Comparison of ENCODE assay signal across 8 mouse cellular contexts in the genomic region with DNA sequence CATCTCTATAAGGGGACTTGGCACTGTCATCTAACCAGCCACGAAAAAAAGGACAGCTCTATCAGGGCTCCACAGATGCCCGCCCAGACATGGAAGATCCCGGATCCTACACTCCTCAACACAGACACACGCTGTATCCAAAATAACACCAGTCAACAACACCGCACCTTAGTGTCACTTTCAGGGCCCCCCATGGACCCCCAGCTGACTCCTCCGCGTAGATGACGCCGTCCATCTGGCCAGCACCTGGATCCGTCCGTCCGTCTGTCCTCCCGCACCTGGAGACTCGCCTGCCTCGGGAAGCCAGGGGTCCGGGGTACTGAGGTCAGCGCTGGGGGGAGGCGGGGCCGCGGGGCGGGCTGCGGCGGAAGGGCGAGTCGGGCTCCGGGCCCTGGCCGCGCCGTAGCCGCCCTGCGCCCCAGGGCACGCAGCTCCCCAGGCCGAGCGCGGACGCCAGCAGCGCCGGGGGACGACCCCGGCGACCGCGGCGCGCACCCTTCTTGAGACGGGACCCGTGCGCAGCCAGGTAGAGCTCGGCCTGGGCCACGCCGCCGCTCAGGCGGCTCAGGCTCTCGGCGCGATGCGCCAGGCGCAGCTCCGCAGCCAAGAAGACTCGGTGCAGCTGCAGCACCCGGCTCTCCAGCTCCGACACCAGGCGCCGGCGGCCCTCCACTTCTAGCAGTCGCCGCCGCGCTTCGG. TPM values are rescaled to one million over a fixed set of nuclear protein-coding genes. Genes with fewer than 3 reads are reported as not detected.
DNase-seq lines count a peak whose midpoint lies in the region; ATAC-seq and TF ChIP-seq lines count a peak whose summit lies in the region.

No protein-coding gene starts in this region.

- no peaks in the 10 kb centered on the region for H3K79me2 ChIP-seq in myocyte (ENCODE audit: control insufficient read depth, insufficient read depth)

- H3K27ac ChIP-seq in lung, postnatal 0 days (ENCODE audit: low read length): no peak overlapping the region
- H3K27ac ChIP-seq in embryonic facial prominence, embryonic 15.5 days (replicated peaks): no peak overlapping the region
- no peak overlapping the region for H3K27ac ChIP-seq in intestine, postnatal 0 days (ENCODE audit: low read depth, low read length)

- peaks cover 53% of the 10 kb centered on the region for H3K27me3 ChIP-seq in lung, postnatal 0 days (replicated peaks; ENCODE audit: insufficient read depth, low read length)
- peaks cover 69% of the 10 kb centered on the region for H3K27me3 ChIP-seq in embryonic facial prominence, embryonic 15.5 days
- peaks cover 65% of the 10 kb centered on the region for H3K27me3 ChIP-seq in intestine, postnatal 0 days (replicated peaks; ENCODE audit: control insufficient read depth, insufficient read depth, low read length)
- H3K27me3 ChIP-seq in myocyte (ENCODE audit: control insufficient read depth, insufficient read depth, insufficient read length): peaks cover 44% of the 10 kb centered on the region

- peak overlapping the region; percentile 43 for H3K4me3 ChIP-seq in lung, postnatal 0 days (ENCODE audit: low read depth, low read length)
- H3K4me3 ChIP-seq in embryonic facial prominence, embryonic 15.5 days (replicated peaks): peak overlapping the region; percentile 56
- peak overlapping the region; percentile 56 for H3K4me3 ChIP-seq in intestine, postnatal 0 days (ENCODE audit: low read depth, low read length)
- H3K4me3 ChIP-seq in myocyte: no peak overlapping the region

- peak overlapping the region; percentile 94 for H3K4me2 ChIP-seq in lung, postnatal 0 days (replicated peaks; ENCODE audit: low read depth, low read length)
- H3K4me2 ChIP-seq in embryonic facial prominence, embryonic 15.5 days (replicated peaks): peak overlapping the region; percentile 99
- peak overlapping the region; percentile 93 for H3K4me2 ChIP-seq in intestine, postnatal 0 days (replicated peaks; ENCODE audit: low read depth)
- peak overlapping the region; percentile 64 for H3K4me2 ChIP-seq in myocyte (ENCODE audit: low read depth)

- H3K36me3 ChIP-seq in lung, postnatal 0 days (ENCODE audit: insufficient read depth, low read length): no peaks in the 10 kb centered on the region
- no peaks in the 10 kb centered on the region for H3K36me3 ChIP-seq in embryonic facial prominence, embryonic 15.5 days
- no peaks in the 10 kb centered on the region for H3K36me3 ChIP-seq in intestine, postnatal 0 days (ENCODE audit: control insufficient read depth, insufficient read depth)
- H3K36me3 ChIP-seq in myocyte (ENCODE audit: control insufficient read depth, insufficient read depth): no peaks in the 10 kb centered on the region

- H3ac ChIP-seq in myocyte (ENCODE audit: control insufficient read depth, insufficient read length): no peak overlapping the region

- H3K4me1 ChIP-seq in lung, postnatal 0 days (ENCODE audit: insufficient read depth, low read depth, low read length): peaks cover 17% of the 10 kb centered on the region
- peaks cover 28% of the 10 kb centered on the region for H3K4me1 ChIP-seq in embryonic facial prominence, embryonic 15.5 days
- H3K4me1 ChIP-seq in intestine, postnatal 0 days (replicated peaks; ENCODE audit: control insufficient read depth, insufficient read depth, low read length): 0 out of 2 replicates have a peak, but pooled peaks cover 3% of the 10 kb centered on the region

- no peak for TF ChIP-seq CTCF in lung, postnatal 0 days (IDR thresholded peaks at IDR 0.05)
- no peak for TF ChIP-seq CTCF in intestine, postnatal 0 days (IDR thresholded peaks at IDR 0.05; ENCODE audit: low read depth)

- no peak for DNase-seq in lung, postnatal 0 days (ENCODE audit: low spot score)
- DNase-seq in lung, postnatal 10 days: no peak
- peak; percentile 49 for DNase-seq in brain, adult 2 months (ENCODE audit: low read depth, low spot score)
- DNase-seq in spleen, postnatal 4 days (ENCODE audit: low spot score in 2 of 2): no peak

- TF ChIP-seq POLR2A in myocyte (IDR thresholded peaks at IDR 0.05; ENCODE audit: insufficient read length, low read depth): no peak

- WGBS in lung, postnatal 0 days: 2% methylated on average over 47 of the region's 70 CpGs
- WGBS in embryonic facial prominence, embryonic 15.5 days: under 1% methylated on average over 65 of the region's 70 CpGs
- under 1% methylated on average over 59 of the region's 70 CpGs for WGBS in intestine, postnatal 0 days

- H3K9ac ChIP-seq in lung, postnatal 0 days (replicated peaks; ENCODE audit: low read depth): no peak overlapping the region
- peak overlapping the region; percentile 36 for H3K9ac ChIP-seq in embryonic facial prominence, embryonic 15.5 days
- H3K9ac ChIP-seq in intestine, postnatal 0 days (ENCODE audit: low read depth, low read length): peak overlapping the region; percentile 27

- TF ChIP-seq EP300 in lung, postnatal 0 days (IDR thresholded peaks at IDR 0.05): no peak

- no peaks in the 10 kb centered on the region for H3K9me3 ChIP-seq in lung, postnatal 0 days (ENCODE audit: low read length)
- no peaks in the 10 kb centered on the region for H3K9me3 ChIP-seq in embryonic facial prominence, embryonic 15.5 days (replicated peaks)
- H3K9me3 ChIP-seq in intestine, postnatal 0 days (ENCODE audit: control insufficient read depth): no peaks in the 10 kb centered on the region

- ATAC-seq in lung, postnatal 0 days: peak; percentile 22
- no peak for ATAC-seq in embryonic facial prominence, embryonic 15.5 days (ENCODE audit: insufficient number of reproducible peaks, low FRiP score, low TSS enrichment, low read depth)
- ATAC-seq in intestine, postnatal 0 days: no peak
- no peak for ATAC-seq in inflammation-experienced regulatory T-cells, adult 6 months

TF ChIP-seq in myocyte, 11 proteins besides CTCF, POLR2A, EP300 and RAD21:
- TF ChIP-seq MYOD1 (IDR thresholded peaks at IDR 0.05; ENCODE audit: control insufficient read depth in 1 of 3, insufficient read length in 2 of 3, low read depth in 2 of 3) (no peak), TCF12 (IDR thresholded peaks at IDR 0.05; ENCODE audit: insufficient read depth, poor library complexity, severe bottlenecking) (no peak), CEBPB (IDR thresholded peaks at IDR 0.05; ENCODE audit: insufficient read depth, poor library complexity, severe bottlenecking) (no peak), E2F4 (IDR thresholded peaks at IDR 0.05; ENCODE audit: insufficient read depth) (no peak), SRF (IDR thresholded peaks at IDR 0.05; ENCODE audit: control insufficient read depth, insufficient read length, low read depth) (no peak)
TF ChIP-seq in myocyte: peak in this region for 0.

RNA-seq across cellular contexts. Expression of a gene that starts 0.7 kb away (rescaled TPM):
- polyA plus RNA-seq in lung, postnatal 0 days (2015; fragmentation: Nextera tagmentation; extraction: Ambion mirVana): 1.1 and 1.4 TPM in 2 replicates
- 8.0 and 9.1 TPM in 2 replicates for polyA plus RNA-seq in embryonic facial prominence, embryonic 15.5 days (2015; fragmentation: Nextera tagmentation; extraction: Ambion mirVana)
- polyA plus RNA-seq in intestine, postnatal 0 days (2015; fragmentation: Nextera tagmentation; extraction: Ambion mirVana): 2.5 and 2.9 TPM in 2 replicates
- polyA plus RNA-seq in myocyte (2012; fragmentation: generic; extraction: Trizol): 0.37 TPM
- polyA plus RNA-seq in inflammation-experienced regulatory T-cells, adult 6 months (2017; shearing (Covaris generic)): not detected

RNA-seq across cellular contexts. Expression of a gene that starts 17.7 kb away (rescaled TPM):
- 11.0 and 19.1 TPM in 2 replicates for polyA plus RNA-seq in lung, postnatal 0 days (2015; fragmentation: Nextera tagmentation; extraction: Ambion mirVana)
- polyA plus RNA-seq in embryonic facial prominence, embryonic 15.5 days (2015; fragmentation: Nextera tagmentation; extraction: Ambion mirVana): 9.7 and 11.2 TPM in 2 replicates
- polyA plus RNA-seq in intestine, postnatal 0 days (2015; fragmentation: Nextera tagmentation; extraction: Ambion mirVana): 1.3 and 1.8 TPM in 2 replicates
- 3.3 TPM for polyA plus RNA-seq in myocyte (2012; fragmentation: generic; extraction: Trizol)
- not detected for polyA plus RNA-seq in inflammation-experienced regulatory T-cells, adult 6 months (2017; shearing (Covaris generic))

RNA-seq across cellular contexts. Expression of a gene that starts 21.2 kb away (rescaled TPM):
- 24.8 TPM in 2 replicates for polyA plus RNA-seq in lung, postnatal 0 days (2015; fragmentation: Nextera tagmentation; extraction: Ambion mirVana)
- 25.4 and 30.2 TPM in 2 replicates for polyA plus RNA-seq in embryonic facial prominence, embryonic 15.5 days (2015; fragmentation: Nextera tagmentation; extraction: Ambion mirVana)
- 50.6 and 53.2 TPM in 2 replicates for polyA plus RNA-seq in intestine, postnatal 0 days (2015; fragmentation: Nextera tagmentation; extraction: Ambion mirVana)
- 0.01 TPM for polyA plus RNA-seq in myocyte (2012; fragmentation: generic; extraction: Trizol)
- under 1 TPM in 2 of 3 experiments, not detected in 1; 0.41 to 0.48 TPM for polyA plus RNA-seq in inflammation-experienced regulatory T-cells, adult 6 months (2017; shearing (Covaris generic))

RNA-seq across cellular contexts. Expression of a gene that starts 48.2 kb away (rescaled TPM):
- 130 and 154 TPM in 2 replicates for polyA plus RNA-seq in lung, postnatal 0 days (2015; fragmentation: Nextera tagmentation; extraction: Ambion mirVana)
- 314 and 355 TPM in 2 replicates for polyA plus RNA-seq in embryonic facial prominence, embryonic 15.5 days (2015; fragmentation: Nextera tagmentation; extraction: Ambion mirVana)
- polyA plus RNA-seq in intestine, postnatal 0 days (2015; fragmentation: Nextera tagmentation; extraction: Ambion mirVana): 125 and 138 TPM in 2 replicates
- polyA plus RNA-seq in myocyte (2012; fragmentation: generic; extraction: Trizol): 130 TPM
- 10 to 100 TPM; 32.6 to 44.0 (median 40.6) TPM for polyA plus RNA-seq in inflammation-experienced regulatory T-cells, adult 6 months (2017; shearing (Covaris generic))

RNA-seq across cellular contexts. Expression of a gene that starts 55.6 kb away (rescaled TPM):
- polyA plus RNA-seq in lung, postnatal 0 days (2015; fragmentation: Nextera tagmentation; extraction: Ambion mirVana): 0.37 and 0.39 TPM in 2 replicates
- 0.15 TPM in 1 of 2 replicates, not detected in the other for polyA plus RNA-seq in embryonic facial prominence, embryonic 15.5 days (2015; fragmentation: Nextera tagmentation; extraction: Ambion mirVana)
- 25.6 and 34.8 TPM in 2 replicates for polyA plus RNA-seq in intestine, postnatal 0 days (2015; fragmentation: Nextera tagmentation; extraction: Ambion mirVana)
- not detected for polyA plus RNA-seq in myocyte (2012; fragmentation: generic; extraction: Trizol)
- not detected for polyA plus RNA-seq in inflammation-experienced regulatory T-cells, adult 6 months (2017; shearing (Covaris generic))

Comparison
In these comparisons a context has a peak if more than half of its experiments do, and no peak if none do; other contexts are left out.
1. RNA of a gene that starts 21.2 kb away (polyA plus RNA-seq): 50.6 to 53.2 TPM in intestine, postnatal 0 days, 25.4 to 30.2 TPM in embryonic facial prominence, embryonic 15.5 days and 24.8 TPM in lung, postnatal 0 days; 0.41 to 0.48 TPM in inflammation-experienced regulatory T-cells, adult 6 months and 0.01 TPM in myocyte (single experiment); every median in the first group is over 10 times any median in the second.
2. Peak in every context shown above with its lines, with median percentiles within 50 percentile points of each other: H3K4me2 ChIP-seq.